Mouse (Mus musculus) thymus, postnatal 0 days (tissue): ENCODE measurements around the gene Chic2. TPM values are rescaled to one million over a fixed set of nuclear protein-coding genes. Genes with fewer than 3 reads are reported as not detected.

Experiments
- DNase-seq: peaks from one replicate; pipeline ENCODE4 v3.0.0-alpha.2; 2015; ENCODE audit warnings: low spot score
- polyA plus RNA-seq: library from polyadenylated mRNA; unstranded; fragments of >200 nt; fragmentation: Nextera tagmentation; extraction: Ambion mirVana; gene quantifications from 2 replicates; pipeline ENCODE4 v1.2.1, GENCODE M21; 2015

Gene Chic2
- polyA plus RNA-seq = 62.4 and 65.0 TPM in 2 replicates

DNA sequence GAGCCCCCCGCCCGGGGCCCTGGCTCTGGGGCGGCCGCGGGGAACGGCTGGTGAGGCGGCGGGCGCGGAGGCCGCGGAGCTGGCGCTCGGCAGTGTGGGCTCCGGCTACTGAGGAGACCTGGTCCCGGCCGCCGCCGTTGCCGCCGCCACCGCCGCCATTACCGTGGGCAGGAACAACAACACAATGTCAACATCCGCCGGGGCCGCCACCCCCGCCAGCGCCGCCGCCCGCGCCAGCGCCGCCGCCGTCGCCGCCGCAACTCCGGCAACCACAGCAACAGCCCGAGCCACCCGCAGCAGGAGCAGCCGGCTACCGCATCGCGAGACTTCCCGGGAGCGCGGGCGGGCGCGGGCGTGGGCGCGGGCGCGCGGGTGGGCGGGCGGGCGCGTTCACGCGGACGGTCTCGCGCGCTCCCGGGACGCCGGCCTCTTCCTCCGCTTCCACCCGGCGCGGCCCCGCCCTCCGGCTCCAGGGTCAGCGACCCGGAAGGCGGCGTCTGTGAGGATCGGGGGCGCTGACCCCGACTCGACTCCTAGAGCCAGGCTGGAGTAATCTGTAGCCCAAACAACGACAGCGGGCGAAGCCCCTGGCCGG is at the start of gene Chic2:
Chic2 (minus strand) TSS at position 465 of the 595 bp plus-strand sequence.
- peak; percentile 79 for DNase-seq

DNA sequence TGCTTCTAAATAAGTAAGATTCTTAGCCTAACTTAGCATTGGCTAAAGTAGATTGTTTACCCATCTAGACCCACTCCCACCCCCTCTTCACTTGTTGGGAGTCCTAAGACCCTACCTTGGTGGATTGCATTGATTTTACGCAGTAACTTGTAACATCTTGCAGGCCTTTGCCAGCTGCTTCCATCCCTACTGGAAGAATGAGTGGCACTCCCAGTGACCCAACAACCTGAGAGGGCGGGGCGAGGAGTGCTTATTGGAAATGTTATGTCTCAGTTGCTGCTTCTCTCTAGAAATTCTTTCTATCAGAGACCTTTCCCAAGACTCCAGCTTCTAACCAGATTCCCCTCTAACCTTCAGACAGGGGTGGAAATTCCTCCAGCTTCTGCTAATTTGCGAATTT is 41.3 kb upstream of the Chic2 start:
- DNase-seq = no peak

DNA sequence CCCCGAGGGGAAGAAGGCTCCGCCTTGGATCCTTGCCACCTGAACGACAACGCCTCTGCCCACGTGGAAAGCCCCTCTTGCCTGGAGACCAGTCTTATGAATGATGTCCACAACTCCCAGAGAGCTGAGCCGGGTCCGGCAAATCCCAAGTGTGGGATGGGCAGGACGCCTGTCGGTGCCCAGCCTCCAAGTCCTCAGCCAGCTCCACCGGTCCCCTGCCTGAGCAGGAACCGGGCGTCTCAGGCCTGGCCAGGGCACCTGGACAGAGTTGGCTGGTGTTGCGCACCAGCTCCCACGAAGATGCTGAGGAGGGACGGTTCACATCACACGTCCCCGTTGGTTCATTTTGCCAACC is 40.9 kb upstream of the Chic2 start:
- DNase-seq = no peak

DNA sequence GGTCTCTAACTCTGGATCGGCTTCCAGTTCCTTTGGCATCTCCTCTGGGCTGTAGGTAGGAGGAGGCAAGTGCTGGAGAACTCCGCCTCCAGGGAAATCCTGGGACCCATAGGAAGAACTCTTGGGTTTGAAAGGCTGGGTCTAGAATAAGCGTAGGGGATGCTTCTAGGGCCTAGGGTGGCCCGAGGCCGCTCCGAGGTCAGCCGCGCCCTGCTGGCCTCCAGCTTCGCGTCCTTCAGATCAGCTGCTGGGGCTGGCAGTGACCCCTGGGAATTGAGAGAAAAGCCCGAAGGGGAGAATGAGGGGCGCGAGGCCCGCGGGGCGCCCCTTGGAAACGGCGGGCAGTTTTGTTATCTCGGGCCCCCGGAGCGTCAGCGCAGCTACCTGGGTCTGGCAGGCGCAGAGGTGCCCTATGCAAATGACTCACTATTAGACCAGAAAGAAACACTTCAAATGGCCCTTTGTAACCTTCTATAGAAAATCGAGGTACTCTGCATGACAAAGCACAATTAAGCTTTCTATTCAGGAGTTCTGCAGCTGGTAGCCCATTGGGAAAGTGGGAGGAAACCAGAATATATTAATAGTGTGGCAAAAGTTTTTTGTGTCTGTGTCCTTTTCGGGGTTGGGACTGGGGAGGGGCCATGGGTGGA is 40.4 kb upstream of the Chic2 start:
- DNase-seq = no peak

DNA sequence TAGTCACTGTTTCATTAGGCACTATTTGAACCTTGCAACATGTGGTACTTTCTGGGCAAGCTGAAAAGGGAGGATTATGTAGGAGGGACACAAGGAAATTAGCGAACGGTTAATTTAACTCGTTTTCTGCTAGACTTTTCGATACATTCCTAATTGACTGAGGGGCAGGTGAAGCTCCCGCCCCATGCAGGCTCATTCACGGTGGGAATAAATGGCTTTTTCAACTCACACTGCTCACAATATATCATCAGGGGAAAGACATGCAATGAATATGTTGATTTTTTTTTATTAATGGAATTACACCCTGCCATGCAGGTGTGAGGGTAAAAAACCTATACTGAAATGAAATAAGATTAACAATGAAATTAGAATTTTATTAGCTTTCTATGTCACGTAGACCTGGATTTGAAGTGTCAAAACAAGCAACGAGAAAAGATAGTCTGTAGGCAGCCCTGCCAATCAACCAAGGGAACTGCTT is 39.9 kb upstream of the Chic2 start:
- DNase-seq = no peak

DNA sequence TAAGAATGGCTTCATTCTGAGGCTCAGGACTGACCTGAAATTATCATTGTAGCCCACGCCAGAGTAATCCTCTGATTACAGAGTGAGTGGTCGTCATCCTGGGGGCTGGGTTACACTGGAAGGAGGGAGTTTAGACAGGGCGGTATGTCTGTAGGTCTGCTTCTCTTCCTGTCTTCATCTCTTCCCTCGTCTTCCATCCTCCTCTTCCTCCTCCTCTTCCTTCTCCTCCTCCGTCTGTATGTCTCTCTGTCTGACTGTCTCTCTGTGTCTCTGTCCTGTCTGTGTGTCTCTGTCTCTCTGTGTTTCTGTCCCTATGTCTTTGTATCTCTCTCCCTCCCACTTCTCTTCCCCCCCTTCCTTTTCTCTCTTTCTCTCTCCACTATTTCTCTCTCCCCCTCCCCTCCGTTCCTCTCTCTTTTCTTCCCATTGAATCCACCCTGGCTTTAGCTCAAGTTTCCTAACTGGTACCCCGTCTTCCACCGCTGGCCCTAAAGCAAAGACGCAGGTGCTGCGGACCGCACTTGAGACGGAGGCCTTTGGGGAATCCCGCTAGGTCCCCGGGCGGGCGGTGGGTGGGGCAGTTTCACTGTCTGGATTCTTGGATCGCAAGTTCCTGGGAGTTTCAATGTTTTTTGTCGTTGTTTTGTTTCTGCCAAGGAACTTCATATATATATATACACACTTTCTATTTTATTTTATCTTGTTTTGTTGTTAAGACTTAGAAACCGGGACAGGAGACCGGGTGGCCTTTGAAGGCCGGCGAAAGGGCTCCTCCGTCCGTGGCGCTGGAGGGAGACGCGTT is 39.2 kb upstream of the Chic2 start:
- no peak for DNase-seq

GRCm38 (mm10) chr5:75083061-75083460 is 38.5 kb upstream of the Chic2 start:
- DNase-seq = no peak

DNA sequence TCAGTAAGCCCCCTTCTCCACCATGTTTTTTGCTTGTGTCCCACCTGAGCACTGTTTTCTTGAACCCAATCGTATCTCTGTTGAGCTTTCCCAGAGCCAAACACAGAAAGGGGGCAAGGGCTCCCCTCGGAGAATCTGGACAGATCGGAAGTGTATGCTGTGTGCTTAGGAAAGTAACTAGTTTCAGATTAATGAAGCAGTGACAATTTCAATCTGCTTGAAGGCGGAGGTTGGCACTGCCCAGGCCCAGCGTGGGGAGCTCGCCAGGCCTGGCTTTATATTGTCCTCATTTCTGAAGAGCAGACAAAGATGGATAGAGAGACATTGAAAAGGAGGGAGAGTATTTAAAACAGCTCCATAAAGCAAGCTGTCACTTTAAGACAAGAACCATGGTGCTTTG is 37.9 kb upstream of the Chic2 start:
- no peak for DNase-seq

DNA sequence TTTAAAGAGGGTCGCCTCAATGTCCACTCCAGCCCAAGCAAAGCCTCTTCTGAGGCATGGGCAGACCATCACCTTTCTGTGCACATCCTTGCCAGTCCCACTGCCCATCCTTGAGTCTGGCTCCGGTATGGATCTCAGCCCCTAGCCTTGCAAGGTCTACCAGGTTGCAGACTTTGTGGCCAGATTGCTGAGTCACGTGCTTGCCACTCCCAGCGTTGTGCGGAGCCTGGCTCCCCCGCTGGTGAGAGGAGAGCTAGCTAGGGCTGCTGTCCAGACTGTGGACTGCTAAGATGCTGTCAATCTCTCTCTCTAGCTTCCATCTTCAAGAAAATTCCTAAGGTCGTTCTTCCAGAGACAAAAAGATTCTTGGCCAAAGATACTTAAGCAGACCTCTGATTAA is 35.0 kb upstream of the Chic2 start:
- no peak for DNase-seq

- DNase-seq = no peak
Observed at GRCm38 (mm10) chr5:75077051-75077380, 32.4 kb upstream of the Chic2 start.

GRCm38 (mm10) chr5:75076326-75077050 is 31.9 kb upstream of the Chic2 start:
- no peak for DNase-seq

- no peak for DNase-seq
Observed at GRCm38 (mm10) chr5:75075383-75075941, 30.9 kb upstream of the Chic2 start, which contains the start of gene Gsx2. Gsx2 (plus strand) TSS chr5:75075601.

DNA sequence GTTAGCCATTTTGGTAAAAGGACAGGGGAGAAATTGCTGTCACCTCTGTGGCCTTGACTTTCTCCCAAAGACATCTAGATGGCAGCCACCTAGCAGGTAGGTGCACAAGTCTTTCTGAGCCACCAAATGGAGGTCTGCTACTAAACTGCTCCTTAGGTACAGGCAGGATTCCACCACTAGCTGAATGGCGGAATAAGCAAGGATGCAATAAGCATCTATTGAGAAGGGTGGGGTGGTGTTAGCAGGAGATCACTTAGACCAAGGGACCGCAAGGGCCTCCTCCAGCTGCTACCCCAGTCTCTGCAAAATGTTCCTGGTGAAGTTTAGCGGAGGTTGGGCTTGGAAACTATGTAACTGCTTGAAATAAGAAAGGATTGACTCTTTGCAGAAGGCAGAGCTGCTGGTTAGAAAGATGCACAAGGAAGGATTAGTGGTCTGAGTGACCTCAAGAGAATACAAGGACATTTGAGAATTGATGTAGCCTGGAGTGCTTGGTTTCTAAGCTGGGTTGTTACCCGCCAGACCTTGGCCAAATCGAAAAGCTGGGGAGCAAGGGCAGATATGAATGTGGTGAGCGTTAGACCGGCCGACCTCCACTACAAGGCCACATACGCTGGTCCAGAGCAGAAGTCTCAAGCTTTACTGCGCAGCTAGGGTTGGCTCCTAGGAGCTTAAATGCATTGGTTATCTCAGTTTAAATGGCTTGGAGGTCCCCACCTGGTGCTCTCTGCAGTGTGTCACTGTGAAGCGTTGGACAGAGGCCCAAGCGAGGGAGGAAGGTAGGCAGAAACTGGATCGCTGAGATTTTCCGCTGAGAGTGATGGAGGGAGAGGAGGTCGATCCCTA is 30.2 kb upstream of the Chic2 start:
- DNase-seq = no peak

DNA sequence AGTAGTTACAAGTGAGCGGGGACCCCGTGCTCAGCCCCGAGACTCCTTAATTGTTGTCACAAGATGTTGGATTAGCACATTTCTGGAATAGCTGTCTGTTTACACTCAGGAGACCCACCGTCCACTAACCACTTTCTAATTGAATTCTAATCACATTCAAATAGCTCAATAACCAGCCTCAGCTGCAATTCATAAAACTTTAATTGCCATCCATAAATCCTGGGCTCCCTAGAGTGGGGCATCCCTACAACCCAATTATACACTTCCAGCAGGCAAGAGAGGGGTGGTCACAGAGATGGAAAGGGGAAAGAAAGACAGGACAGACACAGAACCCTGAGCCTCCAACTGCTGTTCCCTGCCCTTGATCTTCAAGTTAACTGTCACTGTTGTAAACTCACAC is 29.6 kb upstream of the Chic2 start:
- no peak for DNase-seq

- DNase-seq = no peak
Observed at GRCm38 (mm10) chr5:75073684-75074083, 29.1 kb upstream of the Chic2 start.

DNA sequence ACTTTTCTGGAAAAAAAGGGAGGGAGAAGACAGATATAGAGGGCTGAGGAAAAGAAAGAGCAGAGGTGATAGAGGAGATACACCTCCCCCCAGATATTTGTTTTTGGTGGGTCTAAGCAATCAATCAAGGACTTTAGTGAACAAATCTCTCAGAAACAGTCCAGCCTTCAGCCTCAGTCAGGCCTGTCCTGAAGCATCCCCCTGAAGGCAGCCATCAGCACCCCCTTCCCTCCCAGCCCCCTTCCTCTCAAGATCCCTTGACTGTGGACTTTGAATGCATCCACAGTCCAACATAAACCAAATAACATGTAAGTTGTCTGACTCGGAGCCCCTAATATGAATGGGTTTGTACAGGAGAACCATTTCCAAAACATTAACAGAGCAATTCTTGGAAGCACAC is 28.6 kb upstream of the Chic2 start:
- no peak for DNase-seq

GRCm38 (mm10) chr5:75072532-75072931 is 28.0 kb upstream of the Chic2 start:
- no peak for DNase-seq

GRCm38 (mm10) chr5:75071951-75072350 is 27.4 kb upstream of the Chic2 start:
- DNase-seq = no peak

- no peak for DNase-seq
Observed at GRCm38 (mm10) chr5:75070656-75071375, 26.2 kb upstream of the Chic2 start.

DNA sequence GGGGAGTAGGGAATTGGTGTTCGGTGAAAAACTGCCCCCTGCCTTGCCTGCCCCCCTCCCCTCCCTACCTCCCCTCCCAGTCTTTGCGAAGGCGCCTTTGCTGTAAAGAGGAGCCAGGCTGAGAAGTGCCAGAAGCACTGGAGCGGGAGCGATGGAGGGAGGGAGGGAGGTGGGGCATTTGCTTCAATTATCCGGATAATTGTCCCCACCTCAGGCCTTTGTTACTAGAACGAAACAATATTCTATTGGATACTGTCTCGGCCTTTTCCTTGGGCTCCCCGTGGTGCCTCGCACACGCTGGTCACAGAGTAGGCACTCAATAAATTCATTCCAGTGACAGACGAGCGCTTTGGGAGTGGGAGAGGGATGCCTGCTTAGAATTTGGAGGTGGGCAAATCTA is 25.6 kb upstream of the Chic2 start:
- DNase-seq = no peak
